Mouse (Mus musculus) hindbrain, embryonic 14.5 days (tissue): ENCODE data around the gene Scn8a. TPM values are rescaled to one million over a fixed set of nuclear protein-coding genes. Genes with fewer than 3 reads are reported as not detected.

Source experiments
- ATAC-seq: fragments of 200-750 bp; cut with Nextera tagmentation; 2 replicates; pipeline ENCODE4 v1.8.0; 2017; ENCODE audit warnings: moderate number of reproducible peaks, mild to moderate bottlenecking, moderate TSS enrichment, moderate library complexity; ENCODE audit not compliant: low FRiP score
- DNase-seq: peaks from one replicate; pipeline ENCODE4 v3.0.0-alpha.2; 2015; ENCODE audit warnings: low spot score
- H3K27ac ChIP-seq: fragments of 300-500 bp; sonication (generic); 2 replicates; pipeline ENCODE4 v1.5.1; 2014; ENCODE audit warnings: mild to moderate bottlenecking, moderate library complexity
- H3K27me3 ChIP-seq: fragments of 300-500 bp; sonication (generic); 2 replicates; pipeline ENCODE4 v1.6.1; 2014; ENCODE audit warnings: mild to moderate bottlenecking, low read length, mixed read lengths; ENCODE audit not compliant: control insufficient read depth, insufficient read depth
- H3K36me3 ChIP-seq: fragments of 300-500 bp; sonication (generic); replicated peaks from 2 replicates; pipeline ENCODE4 v1.6.1; 2014; ENCODE audit not compliant: control insufficient read depth, insufficient read depth
- H3K4me1 ChIP-seq: fragments of 300-500 bp; sonication (generic); replicated peaks from 2 replicates; pipeline ENCODE4 v1.6.1; 2014; ENCODE audit warnings: antibody characterized with exemption, low read length, mixed read lengths; ENCODE audit not compliant: control insufficient read depth, insufficient read depth
- H3K4me2 ChIP-seq: fragments of 300-500 bp; sonication (generic); replicated peaks from 2 replicates; pipeline ENCODE4 v1.6.1; 2014; ENCODE audit warnings: mild to moderate bottlenecking, moderate library complexity
- H3K4me3 ChIP-seq: fragments of 300-500 bp; sonication (generic); replicated peaks from 2 replicates; pipeline ENCODE4 v1.5.1; 2014; ENCODE audit warnings: mild to moderate bottlenecking, low read length
- H3K9ac ChIP-seq: fragments of 300-500 bp; sonication (generic); 2 replicates; pipeline ENCODE4 v1.6.1; 2014
- H3K9me3 ChIP-seq: fragments of 300-500 bp; sonication (generic); 2 replicates; pipeline ENCODE4 v1.6.1; 2016; ENCODE audit warnings: low read length; ENCODE audit not compliant: control insufficient read depth
- WGBS: fragments of 180-500 bp; shearing (Covaris S2); extraction: QIAGEN DNeasy Blood & Tissue Kit; methylation state at CpG from one replicate; pipeline ENCODE4 v1.1.7; 2014; 5-methylcytosine and 5-hydroxymethylcytosine counted together
- polyA plus RNA-seq: library from polyadenylated mRNA; unstranded; fragments of >200 nt; fragmentation: Nextera tagmentation; extraction: Ambion mirVana; gene quantifications from 2 replicates; pipeline ENCODE4 v1.2.1, GENCODE M21; 2014

Scn8a gene
- polyA plus RNA-seq, 1 experiment from 2014 or later, result 23.2 TPM

- no peaks in the 10 kb centered on the region; the same call in 1 of the 2 replicates for H3K36me3 ChIP-seq
- no peaks in the 10 kb centered on the region for H3K27me3 ChIP-seq
- H3K4me1 ChIP-seq, result peaks cover 5% of the 10 kb centered on the region; the same call in 1 of the 2 replicates
- 51% methylated on average over 7 of the region's 7 CpGs for WGBS
- no peak overlapping the region for H3K27ac ChIP-seq
- H3K9me3 ChIP-seq, result no peaks in the 10 kb centered on the region
- ATAC-seq (no peak), DNase-seq (no peak)
- H3K9ac ChIP-seq, result no peak overlapping the region
- no peak overlapping the region for H3K4me2 ChIP-seq
- H3K4me3 ChIP-seq, result no peak overlapping the region
Measured at GRCm38 (mm10) chr15:100953955-100954354, 84.3 kb downstream of the Scn8a start.

GRCm38 (mm10) chr15:100954751-100955150, 85.1 kb downstream of the Scn8a start:
- H3K27me3 ChIP-seq, result no peaks in the 10 kb centered on the region
- H3K4me1 ChIP-seq, result peaks cover 5% of the 10 kb centered on the region; the same call in 1 of the 2 replicates
- H3K9me3 ChIP-seq, result no peaks in the 10 kb centered on the region
- H3K36me3 ChIP-seq, result peaks cover 7% of the 10 kb centered on the region
- DNase-seq, result no peak
- no peak overlapping the region for H3K4me3 ChIP-seq
- H3K27ac ChIP-seq, result no peak overlapping the region
- no peak overlapping the region for H3K9ac ChIP-seq
- no peak overlapping the region for H3K4me2 ChIP-seq
- WGBS, result 71% methylated on average over 16 of the region's 16 CpGs
- ATAC-seq, result no peak

GRCm38 (mm10) chr15:100960958-100961357, 91.3 kb downstream of the Scn8a start:
- no peaks in the 10 kb centered on the region for H3K4me1 ChIP-seq
- no peak overlapping the region for H3K9ac ChIP-seq
- 85% methylated on average over 6 of the region's 6 CpGs for WGBS
- no peak overlapping the region for H3K4me3 ChIP-seq
- H3K9me3 ChIP-seq, result no peaks in the 10 kb centered on the region
- peaks cover 8% of the 10 kb centered on the region for H3K36me3 ChIP-seq
- DNase-seq (no peak), ATAC-seq (no peak)
- no peak overlapping the region for H3K4me2 ChIP-seq
- no peak overlapping the region for H3K27ac ChIP-seq
- H3K27me3 ChIP-seq, result no peaks in the 10 kb centered on the region

GRCm38 (mm10) chr15:100961561-100961960, 91.9 kb downstream of the Scn8a start:
- no peak for ATAC-seq
- no peak overlapping the region for H3K27ac ChIP-seq
- no peaks in the 10 kb centered on the region for H3K27me3 ChIP-seq
- peaks cover 8% of the 10 kb centered on the region for H3K36me3 ChIP-seq
- 77% methylated on average over 4 of the region's 4 CpGs for WGBS
- H3K4me2 ChIP-seq, result no peak overlapping the region
- no peak overlapping the region for H3K9ac ChIP-seq
- no peaks in the 10 kb centered on the region for H3K9me3 ChIP-seq
- DNase-seq, result no peak
- H3K4me3 ChIP-seq, result no peak overlapping the region
- H3K4me1 ChIP-seq, result no peaks in the 10 kb centered on the region

GRCm38 (mm10) chr15:100971443-100971842, 101.8 kb downstream of the Scn8a start:
- no peak overlapping the region for H3K4me2 ChIP-seq
- H3K9ac ChIP-seq, result no peak overlapping the region
- no peaks in the 10 kb centered on the region for H3K9me3 ChIP-seq
- no peak overlapping the region for H3K4me3 ChIP-seq
- WGBS, result 86% methylated on average over 11 of the region's 11 CpGs
- H3K27me3 ChIP-seq, result no peaks in the 10 kb centered on the region
- H3K36me3 ChIP-seq, result peaks cover 55% of the 10 kb centered on the region
- DNase-seq (no peak), ATAC-seq (no peak)
- no peak overlapping the region for H3K27ac ChIP-seq
- no peaks in the 10 kb centered on the region for H3K4me1 ChIP-seq

- peaks cover 69% of the 10 kb centered on the region for H3K36me3 ChIP-seq
- H3K4me1 ChIP-seq, result no peaks in the 10 kb centered on the region
- WGBS, result 47% methylated on average over 11 of the region's 11 CpGs
- no peak overlapping the region for H3K9ac ChIP-seq
- no peaks in the 10 kb centered on the region for H3K9me3 ChIP-seq
- no peak overlapping the region for H3K27ac ChIP-seq
- ATAC-seq (no peak), DNase-seq (peak; percentile 38)
- no peak overlapping the region for H3K4me3 ChIP-seq
- no peaks in the 10 kb centered on the region for H3K27me3 ChIP-seq
- H3K4me2 ChIP-seq, result no peak overlapping the region
Measured at GRCm38 (mm10) chr15:100972795-100973194, 103.1 kb downstream of the Scn8a start.

- Histone ChIP-seq H3K27ac (no peak overlapping the region), H3K36me3 (peaks cover 65% of the 10 kb centered on the region), H3K4me1 (no peaks in the 10 kb centered on the region), H3K27me3 (no peaks in the 10 kb centered on the region), H3K9me3 (no peaks in the 10 kb centered on the region), H3K4me3 (no peak overlapping the region), H3K9ac (no peak overlapping the region), H3K4me2 (no peak overlapping the region)
- DNase-seq (no peak), ATAC-seq (no peak)
- 71% methylated on average over 1 of the region's 1 CpGs for WGBS
Measured at GRCm38 (mm10) chr15:100974679-100975078, 105.0 kb downstream of the Scn8a start.

- 1% methylated on average over 46 of the region's 46 CpGs for WGBS
- DNase-seq (peak; percentile 79), ATAC-seq (peak; percentile 89)
- Histone ChIP-seq H3K9ac (peak overlapping the region; percentile 54), H3K36me3 (peaks cover 8% of the 10 kb centered on the region), H3K4me3 (peak overlapping the region; percentile 29), H3K4me1 (0 out of 2 replicates have a peak, but pooled peaks cover 10% of the 10 kb centered on the region), H3K27ac (peak overlapping the region; percentile 69), H3K4me2 (peak overlapping the region; percentile 58), H3K9me3 (no peaks in the 10 kb centered on the region), H3K27me3 (no peaks in the 10 kb centered on the region)
Measured at GRCm38 (mm10) chr15:100983427-100984153, 113.9 kb downstream of the Scn8a start.

- Histone ChIP-seq H3K9me3 (no peaks in the 10 kb centered on the region), H3K27ac (peak overlapping the region; percentile 69), H3K4me3 (peak overlapping the region; percentile 29), H3K36me3 (peaks cover 8% of the 10 kb centered on the region), H3K4me2 (peak overlapping the region; percentile 58), H3K4me1 (0 out of 2 replicates have a peak, but pooled peaks cover 10% of the 10 kb centered on the region), H3K27me3 (no peaks in the 10 kb centered on the region), H3K9ac (peak overlapping the region; percentile 54)
- DNase-seq, result no peak
- ATAC-seq, result peak; percentile 31; the same call in 1 of the 2 replicates
- WGBS, result 25% methylated on average over 12 of the region's 12 CpGs
Measured at GRCm38 (mm10) chr15:100984154-100984893, 114.7 kb downstream of the Scn8a start.
